Mouse (Mus musculus) testis, adult 2 months (tissue): ENCODE data around the gene Txndc2.
"Not testable (repeated sequence)": the region's sequence is repeated elsewhere in the genome, so short reads cannot be mapped to it uniquely, and the experiment has no call there.

Experiments used
- CTCF ChIP-seq: fragments of 200-500 bp; IDR thresholded peaks from 2 replicates; pipeline ENCODE4 v1.5.1; 2012; ENCODE audit warnings: low read depth, mild to moderate bottlenecking, inconsistent platforms, low read length, moderate library complexity; ENCODE audit not compliant: control insufficient read depth, insufficient read depth, insufficient replicate concordance
- POLR2A ChIP-seq: fragments of 200-500 bp; IDR thresholded peaks from 2 replicates; pipeline ENCODE4 v1.6.1; 2012; ENCODE audit warnings: low read depth, mild to moderate bottlenecking, inconsistent platforms, low read length, moderate library complexity; ENCODE audit not compliant: control insufficient read depth

DNA sequence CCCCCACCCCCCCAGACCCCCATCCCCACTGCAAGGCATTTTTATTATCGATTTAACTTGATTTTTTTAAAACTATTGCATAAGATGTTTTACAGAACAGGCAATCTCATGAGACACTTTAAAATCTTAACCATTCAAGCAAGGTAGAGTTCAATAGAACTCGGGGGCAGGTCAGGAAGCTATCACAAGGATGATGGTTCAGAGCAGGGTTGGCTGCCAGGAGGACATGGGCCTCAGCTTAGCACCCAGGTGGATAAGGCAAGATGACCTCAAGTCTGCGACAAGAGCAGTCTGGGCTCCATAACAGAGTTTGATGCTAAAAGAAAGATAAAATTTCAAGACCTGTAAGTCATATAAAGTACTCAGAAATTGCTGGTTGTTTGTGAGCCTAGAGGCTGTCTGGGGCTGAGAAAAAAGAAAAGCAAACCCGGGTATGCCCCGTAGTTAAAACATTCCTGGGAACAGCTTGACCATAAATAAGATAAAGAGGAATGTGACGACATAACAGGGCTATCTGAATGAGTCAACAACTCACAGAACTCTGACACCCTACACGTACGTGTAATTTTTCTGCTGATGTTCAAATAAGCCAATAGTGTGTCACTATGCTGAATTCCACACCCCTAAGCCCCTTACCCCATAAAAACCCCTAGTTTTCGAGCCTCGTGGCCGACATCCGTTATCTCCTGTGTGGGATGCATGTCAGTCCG is 13.0 kb downstream of the Txndc2 start:
- not testable (repeated sequence) for TF ChIP-seq POLR2A, CTCF
